Mouse (Mus musculus) C2C12 (cell line): ENCODE data around the gene Gm10681.
"Not testable (repeated sequence)": the region's sequence is repeated elsewhere in the genome, so short reads cannot be mapped to it uniquely, and the experiment has no call there.

ENCODE experiments used
- CEBPB ChIP-seq: IDR thresholded peaks from one replicate; pipeline ENCODE4 v1.6.1; 2011; ENCODE audit warnings: low read depth, mild to moderate bottlenecking, control low read depth, moderate library complexity
- CTCF ChIP-seq: IDR thresholded peaks from one replicate; pipeline ENCODE4 v1.5.1; 2011; ENCODE audit not compliant: control insufficient read depth, insufficient read depth, insufficient read length
- MAX ChIP-seq: IDR thresholded peaks from one replicate; pipeline ENCODE4 v1.6.1; 2011; ENCODE audit warnings: mild to moderate bottlenecking, control low read depth
- MYOD1 ChIP-seq: IDR thresholded peaks from one replicate; pipeline ENCODE4 v1.6.1; 2011; ENCODE audit warnings: low read depth; ENCODE audit not compliant: control insufficient read depth, insufficient read length
- MYOG ChIP-seq: IDR thresholded peaks from one replicate; pipeline ENCODE4 v1.6.1; 2011; ENCODE audit not compliant: control insufficient read depth, insufficient read length; ENCODE audit errors: extremely low read depth

DNA sequence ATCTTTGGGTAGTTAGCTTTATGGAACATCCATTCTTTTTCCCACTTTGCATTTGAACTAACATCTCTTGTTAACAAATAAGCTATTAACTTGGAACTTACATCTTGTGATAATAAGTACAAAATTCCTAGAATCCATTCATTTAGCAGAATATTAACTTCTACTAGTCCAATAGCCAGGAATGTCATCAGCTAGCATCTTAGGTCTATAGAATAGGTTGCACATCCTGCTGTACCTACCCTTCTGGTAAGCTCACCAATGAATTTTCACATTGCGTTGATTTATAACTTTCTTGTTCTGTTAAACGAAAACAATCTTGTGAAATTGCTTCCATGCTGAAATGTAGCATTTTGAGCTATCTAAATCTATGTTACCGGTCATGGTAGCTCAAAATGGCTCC is 23.7 kb downstream of the Gm10681 start:
- TF ChIP-seq CEBPB, CTCF, MYOD1, MYOG, MAX: not testable (repeated sequence)
